In genomic region chr11:98655076-98655475, GRCm38 (mm10) we compare ENCODE assay signal across 10 mouse cellular contexts. TPM values are rescaled to one million over a fixed set of nuclear protein-coding genes. Genes with fewer than 3 reads are reported as not detected.
DNase-seq lines count a peak whose midpoint lies in the region; ATAC-seq lines count a peak whose summit lies in the region.
"Not testable (repeated sequence)": the region's sequence is repeated elsewhere in the genome, so short reads cannot be mapped to it uniquely, and the experiment has no call there.
"Had no signal": no experiment of that assay in that cellular context is flagged by ENCODE, and none has a peak within 500 bp of the region (broad histone marks: within the 10 kb centered on the region; RNA-seq: fewer than 3 reads in every experiment).

No protein-coding gene starts in this region.

- 5% methylated on average over 7 of the region's 7 CpGs for WGBS in midbrain, embryonic 14.5 days

- intact Hi-C loops in gastrocnemius, postnatal 36 days (cut with DNase I) = loop anchor here (10.0 kb wide), 1 partner anchor 50 kb away; no protein-coding TSS in a partner anchor

- H3K4me2 ChIP-seq in midbrain, embryonic 14.5 days (ENCODE audit: low read length) = not testable (repeated sequence)

- not testable (repeated sequence) for H3K36me3 ChIP-seq in midbrain, embryonic 14.5 days (ENCODE audit: control insufficient read depth, insufficient read depth, low read length)

- peak; percentile 63 for ATAC-seq in activated CD4-positive, CD25-positive, alpha-beta regulatory T cell, adult 4 months
- ATAC-seq in midbrain, embryonic 14.5 days (ENCODE audit: low FRiP score, low TSS enrichment) = not testable (repeated sequence)

- not testable (repeated sequence) for H3K27ac ChIP-seq in midbrain, embryonic 14.5 days (replicated peaks; ENCODE audit: low read depth, low read length)

- H3K4me1 ChIP-seq in midbrain, embryonic 14.5 days (ENCODE audit: control insufficient read depth, insufficient read depth, low read length) = not testable (repeated sequence)

- not testable (repeated sequence) for H3K4me3 ChIP-seq in midbrain, embryonic 14.5 days (replicated peaks; ENCODE audit: low read depth, low read length)

- not testable (repeated sequence) for H3K9ac ChIP-seq in midbrain, embryonic 14.5 days (replicated peaks; ENCODE audit: low read length)

- H3K27me3 ChIP-seq in midbrain, embryonic 14.5 days (ENCODE audit: control insufficient read depth, insufficient read depth, low read length) = not testable (repeated sequence)

- H3K9me3 ChIP-seq in midbrain, embryonic 14.5 days (ENCODE audit: control insufficient read depth, low read length) = not testable (repeated sequence)

- peak; percentile 72 for DNase-seq in 3T3-L1 (ENCODE audit: low read depth, low spot score)
- peak; percentile 21 to 33 for DNase-seq in cerebellum, postnatal 36 days
- DNase-seq in gastrocnemius, postnatal 36 days = peak; percentile 8 to 19
- DNase-seq in kidney, adult 11 months = peak; percentile 24
- peak; percentile 69 for DNase-seq in liver
- peak; percentile 56 for DNase-seq in midbrain, embryonic 14.5 days
- peak; percentile 40 to 44 for DNase-seq in spleen, postnatal 36 days (ENCODE audit: low spot score in 2 of 2)

RNA-seq across cellular contexts. Expression of gene Gsdma2, which starts 8.5 kb away (rescaled TPM):
- not detected for polyA plus RNA-seq in activated CD4-positive, CD25-positive, alpha-beta regulatory T cell, adult 4 months (2017; shearing (Covaris generic))
- total RNA-seq in gastrocnemius, postnatal 36 days (2021) = 1 to 10 TPM in 1 of 2 experiments, not detected in 1; 1.7 TPM
- not detected in 2 replicates for polyA plus RNA-seq in midbrain, embryonic 14.5 days (2014; fragmentation: Nextera tagmentation; extraction: Ambion mirVana)
- polyA plus RNA-seq: liver, embryonic 16.5 days had no signal

RNA-seq across cellular contexts. Expression of gene Gsdma, which starts 9.1 kb away (rescaled TPM):
- polyA plus RNA-seq in activated CD4-positive, CD25-positive, alpha-beta regulatory T cell, adult 4 months (2017; shearing (Covaris generic)) = under 1 TPM in 1 of 2 experiments, not detected in 1; 0.20 TPM
- under 1 TPM; 0.31 to 0.76 TPM for total RNA-seq in gastrocnemius, postnatal 36 days (2021)
- polyA plus RNA-seq in midbrain, embryonic 14.5 days (2014; fragmentation: Nextera tagmentation; extraction: Ambion mirVana) = not detected in 2 replicates

RNA-seq across cellular contexts. Expression of gene Psmd3, which starts 27.3 kb away (rescaled TPM):
- polyA plus RNA-seq in activated CD4-positive, CD25-positive, alpha-beta regulatory T cell, adult 4 months (2017; shearing (Covaris generic)) = 10 to 100 TPM; 14.2 to 25.7 TPM
- total RNA-seq in gastrocnemius, postnatal 36 days (2021) = 10 to 100 TPM; 88.1 to 91.9 TPM
- polyA plus RNA-seq in midbrain, embryonic 14.5 days (2014; fragmentation: Nextera tagmentation; extraction: Ambion mirVana) = 135 and 164 TPM in 2 replicates

RNA-seq across cellular contexts. Expression of gene Gsdma3, which starts 28.9 kb away (rescaled TPM):
- not detected for polyA plus RNA-seq in activated CD4-positive, CD25-positive, alpha-beta regulatory T cell, adult 4 months (2017; shearing (Covaris generic))
- 10 to 100 TPM in 1 of 2 experiments, 1 to 10 TPM in 1; 1.8 to 22.5 TPM for total RNA-seq in gastrocnemius, postnatal 36 days (2021)
- polyA plus RNA-seq in midbrain, embryonic 14.5 days (2014; fragmentation: Nextera tagmentation; extraction: Ambion mirVana) = not detected in 2 replicates
- polyA plus RNA-seq: hindbrain, embryonic 13.5 days; liver, embryonic 16.5 days had no signal

RNA-seq across cellular contexts. Expression of gene Gm12355, which starts 29.6 kb away (rescaled TPM):
- polyA plus RNA-seq in activated CD4-positive, CD25-positive, alpha-beta regulatory T cell, adult 4 months (2017; shearing (Covaris generic)) = 1 to 10 TPM; 2.2 to 10.0 TPM
- 1 to 10 TPM; 3.0 to 4.2 TPM for total RNA-seq in gastrocnemius, postnatal 36 days (2021)
- polyA plus RNA-seq in midbrain, embryonic 14.5 days (2014; fragmentation: Nextera tagmentation; extraction: Ambion mirVana) = 0.71 and 1.4 TPM in 2 replicates

Comparison
In these comparisons a context has a peak if more than half of its experiments do, and no peak if none do; other contexts are left out.
1. DNase-seq: peak in every context shown above with its lines; median percentile 72 in 3T3-L1; 69 in liver; 56 in midbrain, embryonic 14.5 days; 42 in spleen, postnatal 36 days; 27 in cerebellum, postnatal 36 days; 24 in kidney, adult 11 months; 14 in gastrocnemius, postnatal 36 days.